Mouse (Mus musculus): ENCODE measurements around the gene Adcy7.

Adcy7 gene

DNA sequence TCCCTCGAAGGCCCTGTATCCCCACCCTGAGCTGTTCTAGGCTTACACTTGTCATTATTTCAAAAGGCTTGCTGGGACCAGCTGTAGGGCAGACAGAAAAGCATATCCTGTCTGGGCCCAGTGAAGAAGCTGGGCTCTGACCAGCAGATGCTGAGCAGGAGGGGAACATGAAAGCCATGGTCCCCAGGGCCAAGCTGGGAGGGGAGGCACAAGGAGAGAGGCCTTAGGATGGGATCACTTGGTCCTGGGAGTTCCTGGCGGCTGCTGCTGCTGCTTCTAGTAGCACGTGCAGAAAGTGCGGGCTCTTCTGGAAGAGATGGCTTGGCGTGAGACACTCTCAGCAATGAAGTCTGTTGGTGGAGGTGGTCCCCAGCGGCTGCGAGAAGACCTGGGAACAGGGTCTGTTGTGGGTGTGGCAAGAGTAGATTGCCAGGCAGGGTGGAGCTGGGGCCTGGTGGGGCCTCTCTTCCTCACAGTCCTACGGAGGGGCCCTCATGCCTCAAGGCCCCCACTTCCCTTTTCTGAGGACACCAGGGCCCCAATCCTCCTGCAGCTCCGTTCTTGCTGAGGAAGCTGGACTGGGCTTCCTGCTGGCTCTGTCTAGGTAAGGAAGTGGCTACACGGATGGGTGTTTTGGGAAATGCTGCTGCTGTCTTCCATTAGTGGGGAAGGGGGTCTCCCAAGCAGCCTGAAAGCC is 27.9 kb downstream of the Adcy7 start:
- DNase-seq (ENCODE audit: low spot score in 2 of 2), result no peak

DNA sequence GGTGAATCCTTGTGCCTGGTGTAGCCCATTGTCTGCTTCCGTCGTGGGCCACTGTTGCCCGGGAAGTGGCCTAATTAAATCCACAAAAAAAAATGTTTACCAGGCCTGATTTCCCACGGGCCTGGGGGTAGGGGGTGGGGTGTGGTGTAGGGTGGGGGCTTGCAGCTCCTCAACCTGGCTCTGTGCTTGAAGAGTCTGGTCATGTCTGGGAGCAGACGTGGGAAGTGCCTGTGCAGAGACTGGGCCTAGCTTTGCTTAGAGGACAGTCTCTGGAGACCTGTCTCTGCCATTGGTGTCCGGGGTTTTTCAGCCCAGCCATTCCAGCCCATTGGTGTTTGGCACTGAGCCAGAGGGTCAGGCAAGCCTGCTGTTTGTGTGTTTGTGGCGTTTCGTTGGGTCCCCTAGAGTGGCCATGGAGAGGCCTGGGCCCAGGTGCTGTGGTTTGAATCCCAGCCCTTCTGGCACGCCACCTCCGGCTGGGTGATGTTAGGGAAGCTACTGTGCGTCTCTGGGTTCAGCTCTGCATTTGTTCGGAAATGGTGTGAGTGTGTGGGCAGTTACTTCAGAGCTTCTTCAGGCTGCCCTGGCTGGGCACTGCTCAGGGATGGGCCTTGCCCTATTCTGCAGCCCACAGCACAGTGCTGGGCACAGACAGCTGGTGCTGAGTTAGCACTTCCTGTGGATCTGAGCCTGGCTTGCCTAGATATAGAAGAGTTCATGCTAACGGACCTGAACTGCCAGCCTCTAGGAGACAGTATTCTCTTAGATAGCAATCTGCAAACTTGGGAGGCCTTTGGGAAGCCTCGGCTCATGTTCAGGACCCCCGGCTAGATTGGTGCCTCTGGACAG is 29.6 kb downstream of the Adcy7 start:
- no peak for DNase-seq (ENCODE audit: low spot score in 2 of 2)

GRCm38 (mm10) chr8:88305814-88306213 is 33.6 kb downstream of the Adcy7 start:
- no peak for DNase-seq (ENCODE audit: low spot score in 2 of 2)

GRCm38 (mm10) chr8:88306511-88306910 is 34.3 kb downstream of the Adcy7 start:
- DNase-seq (ENCODE audit: low spot score in 2 of 2), result no peak

DNA sequence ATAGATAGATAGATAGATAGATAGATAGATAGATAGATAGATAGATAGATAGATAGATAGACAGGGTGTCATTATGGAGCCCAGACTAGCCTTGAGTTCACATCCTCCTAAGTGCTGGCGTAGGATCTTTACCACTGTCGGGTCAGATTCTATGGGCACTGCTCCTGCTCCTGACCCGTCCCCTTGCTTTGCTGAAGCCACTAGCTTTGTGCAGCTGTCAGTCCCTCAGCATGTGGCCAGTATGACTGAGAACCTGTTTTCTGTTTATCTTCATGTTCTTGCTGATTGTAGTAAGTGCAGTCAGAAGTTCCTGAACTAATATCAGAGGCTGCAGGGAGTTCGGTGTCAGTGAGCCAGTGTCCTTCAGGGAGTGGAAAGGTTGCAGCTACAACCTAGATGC is 35.5 kb downstream of the Adcy7 start:
- DNase-seq (ENCODE audit: low spot score in 2 of 2), result no peak

DNA sequence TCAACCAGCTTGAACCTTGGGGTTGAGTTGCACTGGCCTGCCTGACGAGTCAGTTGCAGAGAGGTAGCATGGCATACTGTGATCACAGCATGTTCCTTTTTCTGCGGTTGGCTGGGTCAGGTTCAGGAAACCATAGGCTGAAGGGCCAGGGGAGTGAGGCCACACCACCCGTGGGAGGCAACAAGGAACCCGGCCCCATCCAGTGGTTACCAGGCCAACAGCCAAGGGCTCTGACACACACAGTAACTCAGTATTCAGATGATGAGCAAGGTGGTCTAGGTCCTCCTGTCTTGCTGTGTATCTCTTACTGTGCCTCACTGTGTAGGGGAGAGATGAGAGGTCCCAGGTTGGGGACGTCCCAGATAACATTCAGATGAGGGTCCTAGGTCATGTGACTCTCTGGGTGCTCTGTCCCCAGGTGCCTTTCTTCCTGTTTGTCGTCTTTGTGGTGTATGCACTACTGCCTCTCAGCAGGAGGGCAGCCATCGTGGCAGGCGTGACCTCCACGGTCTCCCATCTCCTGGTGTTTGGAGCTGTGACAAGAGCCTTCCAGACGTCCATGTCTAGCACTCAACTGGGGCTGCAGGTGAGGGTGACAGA is 37.2 kb downstream of the Adcy7 start:
- no peak for DNase-seq (ENCODE audit: low spot score in 2 of 2)

DNA sequence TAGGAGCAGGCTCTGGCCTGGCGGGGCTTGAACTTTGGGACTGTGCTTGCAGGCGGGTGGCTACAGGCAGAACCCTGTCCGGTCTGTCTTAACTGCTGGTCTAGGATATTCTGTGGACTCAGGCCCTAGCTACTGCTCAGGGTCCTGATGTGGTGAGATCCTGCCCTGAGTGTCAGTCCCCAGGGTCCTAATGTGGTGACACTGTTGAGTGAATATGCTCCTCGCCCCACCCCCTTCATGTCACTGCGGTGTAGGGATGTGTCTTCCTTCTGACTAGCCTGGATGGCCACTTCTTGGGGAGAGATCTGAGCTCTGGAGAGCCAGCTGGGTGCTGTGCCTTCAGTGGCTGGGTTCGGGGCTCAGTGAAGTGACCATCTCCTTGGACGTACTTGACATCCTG is 37.7 kb downstream of the Adcy7 start:
- no peak for DNase-seq (ENCODE audit: low spot score in 2 of 2)

DNA sequence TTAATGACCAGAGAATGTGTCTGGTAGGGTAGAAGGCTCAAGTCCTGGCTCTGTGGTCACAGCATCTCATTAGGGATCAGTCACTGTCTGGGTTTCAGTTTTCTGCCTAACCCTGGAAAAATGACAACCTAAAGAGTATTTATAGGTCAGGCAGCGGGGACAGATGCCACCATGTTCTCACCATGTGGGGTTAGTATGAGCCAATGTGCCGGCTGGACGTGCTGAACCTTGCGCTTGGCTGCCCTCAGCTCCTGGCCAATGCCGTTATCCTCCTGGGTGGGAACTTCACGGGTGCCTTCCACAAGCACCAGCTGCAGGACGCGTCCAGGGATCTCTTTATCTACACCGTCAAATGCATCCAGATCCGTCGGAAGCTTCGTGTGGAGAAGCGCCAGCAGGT is 38.1 kb downstream of the Adcy7 start:
- DNase-seq (ENCODE audit: low spot score in 2 of 2), result no peak

DNA sequence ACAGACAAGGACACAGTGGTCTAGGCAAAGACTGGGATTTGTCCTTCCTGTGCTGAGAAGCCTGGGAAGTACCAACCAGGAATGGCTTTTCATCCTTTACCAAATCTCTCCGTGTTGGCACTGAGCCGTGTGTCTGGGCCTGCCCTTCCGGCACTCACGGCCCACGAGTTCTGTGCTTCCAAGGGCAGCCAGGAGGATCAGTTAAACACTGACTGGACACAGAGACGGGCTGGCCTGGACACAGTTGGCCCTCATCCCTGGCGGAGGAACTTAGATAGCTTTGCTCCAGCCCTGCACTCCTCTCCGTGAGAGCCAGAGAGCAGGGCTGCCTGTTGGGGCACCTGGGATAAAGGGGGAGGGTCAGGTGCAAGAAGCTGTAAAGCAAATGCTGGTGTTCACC is 40.8 kb downstream of the Adcy7 start:
- DNase-seq (ENCODE audit: low spot score in 2 of 2), result no peak

DNA sequence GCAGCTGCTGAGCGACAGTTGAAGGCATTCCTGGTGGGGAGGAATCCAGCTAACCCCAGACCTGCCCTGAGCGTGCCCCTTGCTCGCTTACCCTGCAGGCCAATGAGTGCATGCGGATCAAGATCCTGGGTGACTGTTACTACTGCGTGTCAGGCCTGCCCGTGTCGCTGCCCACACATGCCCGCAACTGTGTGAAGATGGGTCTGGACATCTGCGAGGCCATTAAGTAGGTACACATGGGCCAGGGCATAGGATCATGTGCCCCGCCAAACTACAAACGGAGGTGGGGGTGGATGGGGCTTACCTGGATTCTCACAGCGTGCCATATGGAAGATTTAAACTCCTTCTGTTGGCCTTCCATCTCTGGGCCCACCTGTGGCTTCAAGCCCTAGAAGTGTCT is 41.8 kb downstream of the Adcy7 start:
- DNase-seq (ENCODE audit: low spot score in 2 of 2), result no peak

GRCm38 (mm10) chr8:88315302-88315701 is 43.1 kb downstream of the Adcy7 start:
- no peak for DNase-seq (ENCODE audit: low spot score in 2 of 2)

DNA sequence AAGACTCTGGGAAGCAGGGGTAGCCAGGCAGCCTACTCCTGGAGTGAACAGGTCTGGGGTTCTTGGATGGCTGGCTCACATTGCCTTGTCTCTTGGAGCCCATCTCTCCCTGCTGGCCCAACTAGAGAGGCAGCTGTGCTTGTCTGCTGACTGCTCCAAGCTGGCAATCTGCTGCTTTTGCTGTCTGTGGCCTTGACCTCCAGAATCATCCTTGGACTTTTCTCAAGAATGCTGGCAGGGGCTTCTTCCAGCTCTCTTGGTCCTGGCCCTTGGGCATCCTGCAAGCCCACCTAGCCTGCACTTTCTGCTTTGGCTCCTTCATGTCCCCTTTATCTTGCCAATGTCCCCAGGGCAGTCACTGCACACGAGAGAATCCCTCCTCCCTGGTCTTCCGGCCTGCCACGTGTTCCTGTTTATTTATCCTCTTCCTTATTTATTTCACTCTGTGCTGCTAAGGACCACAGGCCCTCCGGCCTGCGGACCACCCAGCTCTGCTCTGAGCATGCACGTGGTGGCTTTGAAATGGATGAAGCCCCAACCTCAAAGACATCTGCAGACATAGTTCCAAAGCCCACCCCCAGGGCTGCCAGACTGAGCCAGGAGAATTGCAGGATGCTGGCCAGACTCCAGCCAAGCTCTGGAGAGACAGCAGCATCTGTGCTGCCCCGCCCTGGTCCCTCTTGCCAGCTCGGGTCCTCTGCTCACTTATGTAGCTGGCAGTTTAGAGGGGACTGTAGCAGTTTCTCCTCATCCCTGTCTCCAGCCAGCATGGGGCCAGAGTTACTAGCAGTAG is 44.1 kb downstream of the Adcy7 start:
- no peak for DNase-seq (ENCODE audit: low spot score in 2 of 2)

DNA sequence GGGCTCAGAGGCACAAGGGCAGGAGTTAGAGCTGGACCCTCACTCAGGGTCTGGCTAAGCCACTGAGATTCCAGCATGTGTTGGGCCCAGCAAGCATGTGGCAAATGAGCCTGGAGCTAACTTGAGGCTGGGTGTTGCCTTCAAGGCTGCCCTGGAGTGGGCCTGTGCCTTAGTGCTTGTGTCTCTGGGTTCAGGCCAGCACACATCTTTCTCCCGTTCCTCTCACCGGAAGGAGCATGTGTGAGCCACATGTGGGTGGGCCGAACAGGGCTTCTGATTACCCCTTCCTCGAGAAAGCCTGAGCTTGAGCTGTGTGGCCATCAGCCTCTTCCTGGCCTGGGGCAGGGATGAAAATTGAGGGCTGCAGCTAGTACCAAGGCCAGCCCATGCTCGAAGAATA is 45.1 kb downstream of the Adcy7 start:
- DNase-seq (ENCODE audit: low spot score in 2 of 2), result no peak

DNA sequence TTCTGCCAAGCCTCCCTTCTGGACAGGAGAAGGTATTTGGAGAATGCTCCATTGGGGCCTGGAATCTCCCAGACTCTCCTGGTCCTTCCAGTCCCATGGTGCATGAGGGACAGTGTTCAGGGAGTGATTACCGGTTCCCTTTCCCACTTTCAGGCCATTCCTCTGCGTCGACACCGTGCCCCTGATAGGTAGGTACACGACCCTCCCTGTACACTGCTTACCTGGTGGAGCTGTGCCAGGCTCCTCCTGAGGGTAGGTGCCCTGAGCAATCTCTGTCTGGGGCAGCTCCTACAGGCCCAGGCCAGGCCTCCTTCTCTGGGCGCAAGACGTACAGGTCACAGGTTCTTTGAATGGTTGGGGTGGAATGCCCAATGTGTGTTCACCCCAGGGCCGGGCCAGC is 45.9 kb downstream of the Adcy7 start:
- DNase-seq (ENCODE audit: low spot score in 2 of 2), result no peak

DNA sequence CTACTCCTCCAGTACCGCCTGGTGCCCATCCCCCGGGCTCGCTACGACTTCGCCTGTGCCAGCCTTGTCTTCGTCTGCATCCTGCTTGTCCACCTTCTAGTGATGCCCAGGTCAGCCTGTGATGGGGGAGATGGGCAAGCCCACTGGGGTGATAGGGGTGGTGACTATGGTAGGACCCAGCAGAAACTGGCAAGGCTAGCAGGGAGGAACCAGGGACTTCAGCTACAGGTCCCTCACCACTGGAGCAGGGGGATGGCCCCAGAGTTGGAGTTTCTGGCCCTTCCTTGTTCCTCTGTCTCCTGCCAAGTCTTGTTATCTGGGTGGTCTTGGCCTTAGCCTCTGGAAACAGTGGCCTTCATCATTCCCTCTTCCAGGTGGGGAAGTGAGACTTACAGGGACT is 47.9 kb downstream of the Adcy7 start:
- no peak for DNase-seq (ENCODE audit: low spot score in 2 of 2)

DNA sequence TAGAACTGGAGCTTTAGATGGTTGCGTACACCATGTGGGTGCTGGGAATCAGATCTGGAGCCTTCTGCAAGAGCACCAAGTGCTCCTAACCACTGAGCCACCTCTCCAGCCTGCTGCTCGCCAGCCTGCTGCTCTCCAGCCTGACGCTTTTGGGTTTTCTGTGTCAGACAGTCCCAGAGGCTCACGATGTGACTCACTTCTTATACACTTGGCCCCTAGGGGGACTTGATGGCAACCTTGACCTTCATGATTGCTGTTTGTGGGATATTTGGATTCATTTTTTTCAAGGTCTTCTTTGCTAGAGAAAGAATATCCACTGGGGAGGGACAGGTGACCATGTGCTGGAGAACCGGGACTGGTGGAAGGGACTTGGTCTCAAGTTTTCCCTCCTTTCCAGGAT is 49.2 kb downstream of the Adcy7 start:
- DNase-seq (ENCODE audit: low spot score in 2 of 2), result no peak

DNA sequence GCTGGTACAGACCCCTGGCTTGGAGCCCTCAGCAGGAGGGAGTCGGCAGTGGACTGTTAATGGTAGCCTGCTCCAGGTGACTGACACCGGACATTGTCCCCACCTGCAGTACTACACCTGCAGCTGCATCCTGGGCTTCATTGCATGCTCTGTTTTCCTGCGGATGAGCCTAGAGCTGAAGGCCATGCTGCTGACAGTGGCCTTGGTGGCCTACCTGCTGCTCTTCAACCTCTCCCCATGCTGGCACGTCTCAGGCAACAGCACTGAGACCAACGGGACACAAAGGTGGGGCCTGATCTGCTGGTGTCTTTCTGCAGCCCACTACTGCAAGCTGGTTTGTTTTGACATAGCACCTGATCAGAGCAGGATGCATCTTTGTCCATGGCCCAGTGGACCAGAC is 51.3 kb downstream of the Adcy7 start:
- DNase-seq (ENCODE audit: low spot score in 2 of 2), result no peak

DNA sequence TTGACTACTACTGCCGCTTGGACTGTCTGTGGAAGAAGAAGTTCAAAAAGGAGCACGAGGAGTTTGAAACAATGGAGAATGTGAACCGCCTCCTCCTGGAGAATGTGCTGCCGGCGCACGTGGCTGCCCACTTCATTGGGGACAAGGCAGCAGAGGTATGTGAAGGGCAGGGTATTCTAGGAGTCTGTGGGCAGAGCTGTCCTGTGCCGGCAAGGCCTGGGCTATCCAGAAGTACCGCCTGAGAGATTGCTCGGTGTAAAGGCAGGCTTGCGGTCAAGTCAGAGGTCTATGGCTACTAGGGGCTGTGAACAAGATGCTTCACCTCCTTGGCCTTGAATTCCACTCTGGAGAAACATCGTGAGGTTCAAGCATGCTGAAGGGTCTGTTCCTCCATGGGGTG is 52.6 kb downstream of the Adcy7 start:
- DNase-seq (ENCODE audit: low spot score in 2 of 2), result no peak

GRCm38 (mm10) chr8:88325251-88325650 is 53.0 kb downstream of the Adcy7 start:
- DNase-seq (ENCODE audit: low spot score in 2 of 2), result no peak

DNA sequence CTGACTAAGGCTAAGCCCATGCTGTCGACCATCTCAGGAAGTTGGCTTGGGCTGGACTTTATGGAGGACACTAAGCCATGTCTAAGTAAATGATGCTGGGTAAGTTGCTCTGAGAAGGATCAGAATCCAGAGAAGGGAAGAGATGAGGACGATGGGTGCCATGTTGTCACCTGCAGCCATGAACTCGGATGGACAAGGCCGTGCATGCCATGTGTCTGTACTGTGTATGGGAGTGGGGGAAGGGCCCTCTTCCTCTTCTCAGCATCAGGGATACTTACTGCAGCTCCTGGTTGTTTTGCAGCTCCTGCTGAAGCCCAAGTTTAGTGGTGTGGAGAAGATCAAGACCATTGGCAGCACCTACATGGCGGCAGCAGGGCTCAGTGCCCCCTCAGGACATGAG is 53.6 kb downstream of the Adcy7 start:
- no peak for DNase-seq (ENCODE audit: low spot score in 2 of 2)

DNA sequence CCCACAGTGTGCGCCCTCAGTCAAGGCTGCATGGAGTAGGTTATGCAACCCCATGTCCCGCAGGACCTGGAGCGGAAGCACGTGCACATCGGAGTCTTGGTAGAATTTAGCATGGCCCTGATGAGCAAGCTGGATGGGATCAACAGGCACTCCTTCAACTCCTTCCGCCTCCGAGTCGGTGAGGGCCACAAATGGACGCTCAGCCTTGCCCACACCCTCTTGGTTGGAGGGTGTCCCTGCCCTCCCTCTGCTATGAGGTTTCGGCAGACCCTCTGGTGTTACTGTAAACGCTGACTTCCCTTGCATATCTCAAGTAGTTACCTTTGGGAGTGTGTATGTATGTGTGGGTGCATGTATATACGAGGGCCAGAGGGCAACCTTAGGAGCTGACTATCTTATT is 54.1 kb downstream of the Adcy7 start:
- DNase-seq (ENCODE audit: low spot score in 2 of 2), result no peak

DNA sequence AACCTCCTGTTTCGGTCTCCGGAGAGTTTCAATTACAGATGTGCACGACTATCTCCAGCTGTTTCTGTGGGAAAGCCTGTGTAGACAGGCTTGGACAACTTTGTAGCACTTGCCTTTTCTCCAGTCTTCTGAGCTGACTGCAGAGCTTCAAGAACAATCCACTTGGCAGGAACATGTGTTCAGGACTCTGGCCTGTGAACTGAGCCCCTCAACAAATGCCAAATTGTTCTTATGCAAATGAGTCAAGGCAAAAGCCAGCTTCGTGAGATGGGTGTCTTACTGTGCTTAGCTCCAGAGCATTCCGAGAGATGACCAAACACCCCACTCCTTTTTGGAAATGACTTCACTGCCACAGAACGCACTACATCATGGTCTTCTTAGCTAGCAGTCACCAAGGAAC is 56.5 kb downstream of the Adcy7 start:
- no peak for DNase-seq (ENCODE audit: low spot score in 2 of 2)
